Mouse (Mus musculus): Measurements from ENCODE around the gene Atf7.

GRCm38 (mm10) chr15:102516293-102516692 is 109.0 kb downstream of the Atf7 start:
- TF ChIP-seq CTCF (IDR thresholded peaks at IDR 0.05; ENCODE audit: low read depth, low read length): no peak
- no peak for TF ChIP-seq POLR2A (IDR thresholded peaks at IDR 0.05; ENCODE audit: extremely low read depth, insufficient read depth, low read length)

All from liver, adult 2 months (tissue).